Mouse (Mus musculus) cerebellum, adult 2 months (tissue): ENCODE results near the gene Gm14391.
"Not testable (repeated sequence)": the region's sequence is repeated elsewhere in the genome, so short reads cannot be mapped to it uniquely, and the experiment has no call there.

Experiments used
- CTCF ChIP-seq: fragments of 200-500 bp; IDR thresholded peaks from 2 replicates; pipeline ENCODE4 v1.5.1; 2011; ENCODE audit warnings: low read depth, mild to moderate bottlenecking, control low read depth, low read length, moderate library complexity, borderline replicate concordance; ENCODE audit not compliant: insufficient read depth
- POLR2A ChIP-seq: fragments of 200-500 bp; IDR thresholded peaks from 2 replicates; pipeline ENCODE4 v1.6.1; 2011; ENCODE audit warnings: low read length, control low read depth, borderline replicate concordance; ENCODE audit not compliant: insufficient read depth

DNA sequence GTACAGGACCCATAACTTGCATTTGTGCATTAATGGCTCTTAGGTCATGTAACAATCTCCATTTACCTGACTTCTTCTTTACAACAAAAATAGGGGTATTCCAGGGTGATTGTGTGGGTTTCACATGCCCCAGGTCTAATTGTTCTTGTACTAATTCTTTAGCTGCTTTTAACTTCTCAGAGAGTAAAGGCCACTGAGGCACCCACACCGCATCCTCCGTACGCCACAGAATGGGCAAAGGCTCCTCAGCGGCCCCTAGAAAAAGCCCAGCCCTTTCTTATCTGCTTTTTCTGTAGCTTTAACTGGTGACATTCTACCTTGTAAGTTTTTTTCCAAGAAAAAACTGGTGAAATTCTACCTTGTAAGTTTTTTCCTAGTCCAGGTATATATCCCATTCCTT, 45.3 kb downstream of the Gm14391 start:
- TF ChIP-seq CTCF, POLR2A: not testable (repeated sequence)
